Mouse (Mus musculus) testis, postnatal 14 days (tissue): ENCODE measurements at regions not wholly inside any gene's neighbourhood (a gene's known extent, or its start where the extent isn't known, plus 50 kb on each side); places are given as distances from the start of the nearest gene placed in this dataset.
A peak's percentile ranks its signal among the peaks of the same experiment; 100 is the strongest.

ENCODE experiments used
- DNase-seq: peaks from one replicate; pipeline ENCODE4 v3.0.0; 2021; ENCODE audit warnings: low spot score

- no peak for DNase-seq
Measured at GRCm38 (mm10) chr1:14513662-14514061, 1579.5 kb downstream of the 4930444P10Rik start.

- no peak for DNase-seq
Measured at GRCm38 (mm10) chr1:14512481-14513285, 1580.4 kb downstream of the 4930444P10Rik start.

- DNase-seq: peak; percentile 5
Measured at GRCm38 (mm10) chr1:14506831-14507690, 1586.1 kb downstream of the 4930444P10Rik start.

GRCm38 (mm10) chr1:14506201-14506830 is 1586.8 kb downstream of the 4930444P10Rik start:
- DNase-seq: peak; percentile 21

- DNase-seq: no peak
Measured at GRCm38 (mm10) chr1:14505741-14506140, 1587.4 kb downstream of the 4930444P10Rik start.

GRCm38 (mm10) chr1:14504767-14505343 is 1588.3 kb downstream of the 4930444P10Rik start:
- DNase-seq: no peak

- DNase-seq: no peak
Measured at GRCm38 (mm10) chr1:14503881-14504742, 1589.0 kb downstream of the 4930444P10Rik start.

GRCm38 (mm10) chr1:14503193-14503800 is 1589.8 kb downstream of the 4930444P10Rik start:
- no peak for DNase-seq

GRCm38 (mm10) chr1:14499105-14499504 is 1594.0 kb downstream of the 4930444P10Rik start:
- no peak for DNase-seq

GRCm38 (mm10) chr1:14490026-14490425 is 1603.1 kb downstream of the 4930444P10Rik start:
- DNase-seq: no peak

- no peak for DNase-seq
Measured at GRCm38 (mm10) chr1:14487708-14488127, 1605.4 kb downstream of the 4930444P10Rik start.

- DNase-seq: no peak
Measured at GRCm38 (mm10) chr1:14485746-14486145, 1607.4 kb downstream of the 4930444P10Rik start.

GRCm38 (mm10) chr1:14484121-14484916 is 1608.8 kb downstream of the 4930444P10Rik start:
- no peak for DNase-seq

GRCm38 (mm10) chr1:14472294-14472693 is 1620.8 kb downstream of the 4930444P10Rik start:
- no peak for DNase-seq

- DNase-seq: no peak
Measured at GRCm38 (mm10) chr1:14471551-14471950, 1621.6 kb downstream of the 4930444P10Rik start.

- no peak for DNase-seq
Measured at GRCm38 (mm10) chr1:14464788-14465482, 1628.2 kb downstream of the 4930444P10Rik start.

GRCm38 (mm10) chr1:14462496-14462895 is 1630.6 kb downstream of the 4930444P10Rik start:
- no peak for DNase-seq

- no peak for DNase-seq
Measured at GRCm38 (mm10) chr1:14460811-14461210, 1632.3 kb downstream of the 4930444P10Rik start.

- no peak for DNase-seq
Measured at GRCm38 (mm10) chr1:14429326-14429725, 1663.8 kb downstream of the 4930444P10Rik start.
